Comparison of ENCODE assay signal across 8 mouse cellular contexts in the genomic region with DNA sequence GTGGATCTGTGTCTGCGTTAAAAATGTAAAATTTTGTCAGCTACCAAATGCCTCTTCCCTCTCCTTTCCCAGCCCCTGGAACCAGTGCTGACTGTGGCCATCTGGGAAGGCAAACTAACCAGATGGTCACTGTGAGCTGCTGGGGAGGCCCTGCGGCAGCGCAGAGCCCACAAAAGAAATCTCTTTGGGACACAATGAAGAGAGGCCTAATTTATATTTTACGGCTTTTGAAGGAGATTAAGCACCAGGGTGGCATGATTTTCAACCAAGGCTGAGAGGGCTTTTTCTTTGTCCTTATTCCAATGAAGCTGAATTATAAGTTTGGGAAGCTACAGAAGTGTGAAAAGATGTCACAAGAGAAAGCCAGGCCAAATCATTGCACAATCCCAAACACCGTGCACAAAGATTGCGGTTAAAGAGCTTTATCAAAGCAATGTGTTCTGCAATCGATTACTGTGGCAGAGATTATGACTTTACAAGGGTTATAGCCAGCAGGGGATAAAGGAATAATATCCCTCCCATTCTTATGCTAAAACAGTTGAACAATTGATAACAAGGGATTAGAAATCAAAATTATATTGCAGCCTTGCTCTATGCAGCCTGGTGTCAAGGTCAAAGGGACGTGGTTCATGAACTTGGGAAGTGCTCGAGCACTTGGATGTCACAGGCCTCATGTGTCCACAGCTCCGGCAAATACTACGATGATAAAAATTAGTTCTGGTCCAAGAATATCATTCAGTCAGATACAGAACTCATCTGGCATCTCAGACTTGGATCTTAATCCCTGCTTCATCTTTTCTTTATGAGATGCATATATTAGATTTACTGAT.
DNase-seq lines count a peak whose midpoint lies in the region; ATAC-seq lines count a peak whose summit lies in the region.
"Had no signal": no experiment of that assay in that cellular context is flagged by ENCODE, and none has a peak within 500 bp of the region (broad histone marks: within the 10 kb centered on the region; RNA-seq: fewer than 3 reads in every experiment).

No protein-coding gene starts in this region.

- H3K36me3 ChIP-seq in forebrain, embryonic 12.5 days (replicated peaks): no peaks in the 10 kb centered on the region
- no peaks in the 10 kb centered on the region for H3K36me3 ChIP-seq in neural tube, embryonic 14.5 days (ENCODE audit: control insufficient read depth, insufficient read depth, low read length)

- no peak overlapping the region for H3K9ac ChIP-seq in forebrain, embryonic 12.5 days
- H3K9ac ChIP-seq in neural tube, embryonic 14.5 days (replicated peaks; ENCODE audit: low read depth, low read length): no peak overlapping the region

- H3K4me2 ChIP-seq in forebrain, embryonic 12.5 days: no peak overlapping the region
- H3K4me2 ChIP-seq in neural tube, embryonic 14.5 days (ENCODE audit: low read depth, low read length): no peak overlapping the region

- H3K4me1 ChIP-seq in forebrain, embryonic 12.5 days: peaks cover 10% of the 10 kb centered on the region
- H3K4me1 ChIP-seq in neural tube, embryonic 14.5 days (ENCODE audit: control insufficient read depth, insufficient read depth, low read length): peaks cover 7% of the 10 kb centered on the region

- H3K27ac ChIP-seq in forebrain, embryonic 12.5 days: peak overlapping the region; percentile 83
- peak overlapping the region; percentile 55; the same call in 1 of the 2 replicates for H3K27ac ChIP-seq in neural tube, embryonic 14.5 days (ENCODE audit: low read depth, low read length)

- DNase-seq in cerebellum, adult 9-10 months: peak; percentile 96
- DNase-seq in layer of hippocampus, postnatal 36 days: peak; percentile 56 to 60
- no peak for DNase-seq in ovary, postnatal 36 days (ENCODE audit: low spot score)
- no peak for DNase-seq in urinary bladder, postnatal 14 days (ENCODE audit: low spot score)
- no peak for DNase-seq in spleen, postnatal 36 days (ENCODE audit: low spot score in 2 of 2)
- DNase-seq: kidney, postnatal 4 days had no signal

- WGBS in forebrain, embryonic 12.5 days: 15% methylated on average over 11 of the region's 11 CpGs
- 12% methylated on average over 11 of the region's 11 CpGs for WGBS in neural tube, embryonic 14.5 days

- peak; percentile 91 for ATAC-seq in forebrain, embryonic 12.5 days (ENCODE audit: low FRiP score)
- ATAC-seq in neural tube, embryonic 14.5 days (ENCODE audit: low read depth): peak; percentile 89

- H3K27me3 ChIP-seq in forebrain, embryonic 12.5 days: peaks cover 4% of the 10 kb centered on the region; the same call in 1 of the 2 replicates
- H3K27me3 ChIP-seq in neural tube, embryonic 14.5 days (ENCODE audit: control insufficient read depth, insufficient read depth, low read length): no peaks in the 10 kb centered on the region

- H3K4me3 ChIP-seq in forebrain, embryonic 12.5 days (replicated peaks): no peak overlapping the region
- no peak overlapping the region for H3K4me3 ChIP-seq in neural tube, embryonic 14.5 days (ENCODE audit: low read depth, low read length)

- no peaks in the 10 kb centered on the region for H3K9me3 ChIP-seq in forebrain, embryonic 12.5 days
- H3K9me3 ChIP-seq in neural tube, embryonic 14.5 days (ENCODE audit: control insufficient read depth, low read length): no peaks in the 10 kb centered on the region

Comparison
In these comparisons a context has a peak if more than half of its experiments do, and no peak if none do; other contexts are left out.
1. DNase-seq: peak in cerebellum, adult 9-10 months (single experiment) and layer of hippocampus, postnatal 36 days (2 of 2); none in ovary, postnatal 36 days (single experiment), urinary bladder, postnatal 14 days (single experiment) and spleen, postnatal 36 days (0 of 2).